Mouse (Mus musculus) hindbrain, embryonic 11.5 days (tissue): ENCODE data around the gene Cldn4. TPM values are rescaled to one million over a fixed set of nuclear protein-coding genes. Genes with fewer than 3 reads are reported as not detected.

Experiments
- ATAC-seq: fragments of 200-750 bp; cut with Nextera tagmentation; 2 replicates; pipeline ENCODE4 v1.8.0; 2017; ENCODE audit warnings: mild to moderate bottlenecking, moderate TSS enrichment, moderate library complexity; ENCODE audit not compliant: low FRiP score
- DNase-seq: peaks from one replicate; pipeline ENCODE4 v3.0.0-alpha.2; 2015; ENCODE audit warnings: low spot score
- H3K27ac ChIP-seq: fragments of 300-500 bp; sonication (generic); 2 replicates; pipeline ENCODE4 v1.5.1; 2014; ENCODE audit warnings: mild to moderate bottlenecking, low read depth, low read length
- H3K27me3 ChIP-seq: fragments of 300-500 bp; sonication (generic); 2 replicates; pipeline ENCODE4 v1.6.1; 2014; ENCODE audit warnings: mild to moderate bottlenecking, low read length, moderate library complexity, mixed read lengths; ENCODE audit not compliant: control insufficient read depth, insufficient read depth
- H3K36me3 ChIP-seq: fragments of 300-500 bp; sonication (generic); 2 replicates; pipeline ENCODE4 v1.6.1; 2014; ENCODE audit warnings: mild to moderate bottlenecking, low read length, moderate library complexity, mixed read lengths; ENCODE audit not compliant: control insufficient read depth, insufficient read depth
- H3K4me1 ChIP-seq: fragments of 300-500 bp; sonication (generic); replicated peaks from 2 replicates; pipeline ENCODE4 v1.6.1; 2014; ENCODE audit warnings: low read length, mixed read lengths; ENCODE audit not compliant: control insufficient read depth, insufficient read depth
- H3K4me2 ChIP-seq: fragments of 300-500 bp; sonication (generic); replicated peaks from 2 replicates; pipeline ENCODE4 v1.6.1; 2014; ENCODE audit warnings: mild to moderate bottlenecking, low read depth, low read length
- H3K4me3 ChIP-seq: fragments of 300-500 bp; sonication (generic); 2 replicates; pipeline ENCODE4 v1.5.1; 2014; ENCODE audit warnings: low read depth, low read length
- H3K9ac ChIP-seq: fragments of 300-500 bp; sonication (generic); 2 replicates; pipeline ENCODE4 v1.6.1; 2014; ENCODE audit warnings: low read depth, low read length
- H3K9me3 ChIP-seq: fragments of 300-500 bp; sonication (generic); 2 replicates; pipeline ENCODE4 v1.6.1; 2016; ENCODE audit warnings: low read length; ENCODE audit not compliant: control insufficient read depth
- WGBS: fragments of 180-500 bp; shearing (Covaris S2); extraction: QIAGEN DNeasy Blood & Tissue Kit; methylation state at CpG from one replicate; pipeline ENCODE4 v1.1.7; 2014; 5-methylcytosine and 5-hydroxymethylcytosine counted together
- polyA plus RNA-seq: library from polyadenylated mRNA; unstranded; fragments of >200 nt; fragmentation: Nextera tagmentation; extraction: Ambion mirVana; gene quantifications from 2 replicates; pipeline ENCODE4 v1.2.1, GENCODE M21; 2014

Cldn4 gene
- polyA plus RNA-seq, 1 experiment from 2014 or later = 10.2 TPM

DNA sequence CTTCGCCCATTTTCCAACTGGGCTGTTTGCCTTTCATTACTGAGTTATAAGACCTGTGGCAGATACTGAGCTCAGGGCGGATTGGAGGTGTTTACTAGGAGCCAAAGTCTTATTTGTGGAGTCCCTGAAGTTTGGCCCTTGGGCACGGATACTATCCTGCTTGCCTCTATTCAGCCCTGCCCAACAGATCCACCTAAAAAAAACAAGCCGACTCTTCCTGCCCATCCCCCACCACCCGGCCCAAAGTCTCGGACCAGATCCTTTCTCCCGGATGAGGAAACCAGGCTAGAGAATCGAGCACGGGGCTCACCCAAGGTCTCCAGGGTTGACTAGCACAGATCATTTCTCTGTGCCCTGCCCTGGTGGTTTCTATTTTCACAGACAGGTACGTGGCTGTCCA, 34.4 kb upstream of the Cldn4 start:
- DNase-seq (no peak), ATAC-seq (no peak)
- no peak overlapping the region for H3K27ac ChIP-seq
- H3K4me3 ChIP-seq = no peak overlapping the region
- H3K4me1 ChIP-seq = peaks cover 1% of the 10 kb centered on the region; the same call in 1 of the 2 replicates
- H3K9me3 ChIP-seq = no peaks in the 10 kb centered on the region
- H3K27me3 ChIP-seq = peaks cover 18% of the 10 kb centered on the region
- no peak overlapping the region for H3K4me2 ChIP-seq
- 69% methylated on average over 10 of the region's 10 CpGs for WGBS
- H3K36me3 ChIP-seq = no peaks in the 10 kb centered on the region
- no peak overlapping the region for H3K9ac ChIP-seq

DNA sequence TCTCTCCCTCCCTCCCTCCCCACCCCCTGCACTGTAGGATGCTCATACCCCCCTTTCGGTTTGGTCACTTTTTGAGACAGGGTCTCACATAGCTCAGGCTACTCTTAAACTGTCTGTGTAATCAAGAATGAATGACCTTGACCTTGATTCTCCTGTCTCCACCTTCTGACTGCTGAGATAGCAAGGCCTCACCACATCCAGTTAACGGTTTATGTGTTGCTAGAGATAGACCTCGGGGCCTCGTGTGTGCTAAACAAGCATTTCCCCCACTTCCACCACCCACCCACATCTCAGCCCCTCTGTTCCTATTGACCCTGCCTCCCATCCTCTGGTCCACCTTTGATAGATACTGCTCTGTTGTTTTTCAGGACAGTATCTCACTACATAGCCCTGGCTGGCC, 31.1 kb upstream of the Cldn4 start:
- DNase-seq = no peak
- H3K9ac ChIP-seq = no peak overlapping the region
- no peak overlapping the region for H3K4me2 ChIP-seq
- no peak for ATAC-seq
- no peaks in the 10 kb centered on the region for H3K4me1 ChIP-seq
- H3K36me3 ChIP-seq = no peaks in the 10 kb centered on the region
- H3K27me3 ChIP-seq = no peaks in the 10 kb centered on the region
- no peak overlapping the region for H3K4me3 ChIP-seq
- WGBS = 85% methylated on average over 4 of the region's 4 CpGs
- H3K9me3 ChIP-seq = no peaks in the 10 kb centered on the region
- H3K27ac ChIP-seq = no peak overlapping the region

DNA sequence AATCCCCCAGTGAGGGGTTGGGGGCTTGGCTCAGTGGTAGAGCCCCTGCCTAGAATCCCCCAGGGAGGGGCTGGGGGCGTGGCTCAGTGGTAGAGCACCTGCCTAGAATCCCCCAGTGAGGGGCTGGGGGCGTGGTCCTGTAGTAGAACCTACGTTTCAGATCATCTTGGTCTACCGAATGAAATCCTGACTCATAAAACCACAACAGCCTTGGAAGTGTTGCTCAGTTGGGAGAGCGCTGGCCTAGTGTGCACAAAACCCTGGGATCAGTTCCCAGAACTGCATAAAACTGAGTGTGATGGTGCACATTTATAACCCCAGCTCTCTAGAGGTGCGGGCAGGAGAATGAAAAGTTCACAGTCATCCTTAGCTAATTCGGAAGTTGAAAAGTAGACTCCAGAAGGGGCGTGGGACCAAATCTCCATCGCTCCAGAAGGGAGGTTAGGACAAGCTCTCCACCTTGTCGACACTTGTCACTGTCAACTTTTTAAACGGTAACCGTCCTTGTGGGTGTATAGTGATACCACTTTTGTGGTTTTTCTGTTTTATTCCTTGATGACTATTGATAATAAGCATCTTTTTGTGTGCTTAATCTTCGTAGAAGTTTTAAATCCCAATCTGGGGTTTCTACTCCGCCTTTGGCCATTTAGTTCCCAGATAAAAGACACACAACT, 30.0 kb upstream of the Cldn4 start:
- no peak overlapping the region for H3K4me3 ChIP-seq
- no peaks in the 10 kb centered on the region for H3K4me1 ChIP-seq
- no peaks in the 10 kb centered on the region for H3K36me3 ChIP-seq
- 89% methylated on average over 14 of the region's 14 CpGs for WGBS
- no peak for DNase-seq
- H3K9ac ChIP-seq = no peak overlapping the region
- H3K27ac ChIP-seq = no peak overlapping the region
- no peak overlapping the region for H3K4me2 ChIP-seq
- H3K27me3 ChIP-seq = no peaks in the 10 kb centered on the region
- ATAC-seq = no peak
- no peaks in the 10 kb centered on the region for H3K9me3 ChIP-seq

DNA sequence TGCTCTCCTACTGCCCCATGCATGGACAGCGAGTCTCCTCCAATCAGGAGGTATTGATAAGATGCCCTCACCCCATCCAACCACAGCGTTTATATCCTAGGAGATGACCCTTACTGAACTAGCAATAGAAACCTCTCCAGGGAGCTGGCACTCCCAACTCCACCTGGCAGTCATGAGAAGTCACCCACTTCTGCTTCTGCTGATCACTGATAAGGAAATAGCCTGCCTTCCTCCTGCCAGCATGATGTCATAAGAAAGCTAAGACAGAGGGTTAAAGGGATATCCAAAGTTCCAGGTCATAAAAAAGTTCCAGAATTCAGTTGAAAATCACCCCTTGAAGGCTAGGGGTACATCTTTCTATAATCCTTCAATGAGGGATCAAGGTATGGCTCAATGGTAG, 29.4 kb upstream of the Cldn4 start:
- no peak overlapping the region for H3K4me2 ChIP-seq
- H3K36me3 ChIP-seq = no peaks in the 10 kb centered on the region
- H3K27ac ChIP-seq = no peak overlapping the region
- no peak overlapping the region for H3K9ac ChIP-seq
- no peaks in the 10 kb centered on the region for H3K9me3 ChIP-seq
- H3K4me1 ChIP-seq = no peaks in the 10 kb centered on the region
- DNase-seq (no peak), ATAC-seq (no peak)
- H3K27me3 ChIP-seq = no peaks in the 10 kb centered on the region
- WGBS = 85% methylated on average over 2 of the region's 2 CpGs
- no peak overlapping the region for H3K4me3 ChIP-seq

DNA sequence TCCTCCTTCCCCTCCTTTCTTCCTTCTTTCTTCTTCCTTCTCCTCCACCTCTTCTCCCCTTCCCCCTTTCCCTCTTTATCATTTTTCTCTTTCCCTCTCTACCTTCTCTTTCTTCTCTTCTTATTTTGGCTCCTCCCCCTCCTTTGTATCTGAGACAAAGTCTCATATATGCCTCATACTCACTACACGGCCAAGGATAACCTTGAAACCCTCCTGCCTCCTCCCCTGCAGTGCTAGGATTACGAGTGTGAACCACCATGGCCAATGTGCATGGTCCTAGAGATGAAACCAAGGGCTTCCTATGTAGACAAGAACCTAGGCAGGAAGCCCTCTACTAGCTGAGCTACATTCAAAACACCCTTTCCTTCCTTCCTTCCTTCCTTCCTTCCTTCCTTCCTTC, 28.2 kb upstream of the Cldn4 start:
- WGBS = 52% methylated on average over 2 of the region's 2 CpGs
- Histone ChIP-seq H3K4me2 (no peak overlapping the region), H3K27me3 (no peaks in the 10 kb centered on the region), H3K9ac (no peak overlapping the region), H3K36me3 (no peaks in the 10 kb centered on the region), H3K27ac (no peak overlapping the region), H3K4me1 (no peaks in the 10 kb centered on the region), H3K9me3 (no peaks in the 10 kb centered on the region), H3K4me3 (no peak overlapping the region)
- ATAC-seq = no peak
- no peak for DNase-seq

DNA sequence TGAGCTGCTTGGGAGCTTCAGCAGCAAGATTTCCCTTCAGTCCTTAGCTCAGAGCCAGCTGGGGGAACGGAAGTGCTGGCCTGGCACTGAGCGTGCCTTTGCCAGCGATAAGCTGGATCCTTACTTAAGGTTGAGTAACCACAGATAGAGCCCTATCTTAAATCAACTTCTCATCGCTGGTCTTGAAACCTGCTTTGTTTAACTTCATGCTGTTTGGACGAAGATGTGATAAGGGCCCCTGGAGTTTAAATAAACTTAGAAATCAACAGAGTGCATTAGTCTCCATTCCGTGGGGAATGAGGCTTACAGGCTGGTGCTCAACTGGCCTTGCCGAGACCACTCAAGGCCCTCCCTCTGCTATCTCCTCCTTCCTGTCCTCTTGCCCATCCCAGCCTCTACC, 27.6 kb upstream of the Cldn4 start:
- H3K4me2 ChIP-seq = no peak overlapping the region
- H3K9ac ChIP-seq = no peak overlapping the region
- H3K4me1 ChIP-seq = no peaks in the 10 kb centered on the region
- no peak for ATAC-seq
- H3K27me3 ChIP-seq = no peaks in the 10 kb centered on the region
- DNase-seq = no peak
- H3K36me3 ChIP-seq = no peaks in the 10 kb centered on the region
- H3K4me3 ChIP-seq = no peak overlapping the region
- H3K27ac ChIP-seq = no peak overlapping the region
- 69% methylated on average over 7 of the region's 7 CpGs for WGBS
- H3K9me3 ChIP-seq = no peaks in the 10 kb centered on the region

DNA sequence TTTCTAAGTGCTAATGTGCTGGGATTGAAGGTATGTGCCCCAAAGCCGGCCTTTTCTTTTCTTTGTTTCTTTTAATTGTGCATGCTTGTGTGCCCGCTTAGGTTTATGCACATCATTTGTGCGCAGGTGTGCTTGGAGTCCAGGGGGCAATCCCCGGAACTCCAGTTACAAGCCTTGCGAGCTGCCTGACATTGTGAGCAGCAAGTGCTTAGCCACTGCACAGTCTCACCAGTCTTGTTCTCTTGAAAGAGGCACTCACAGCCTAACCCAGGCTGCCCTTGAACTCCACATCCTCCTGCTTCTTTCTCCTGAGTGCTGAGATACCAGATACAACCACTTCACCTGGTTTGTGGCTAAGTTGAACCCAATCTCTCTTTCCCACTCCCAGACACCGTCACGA, 26.8 kb upstream of the Cldn4 start:
- Histone ChIP-seq H3K9me3 (no peaks in the 10 kb centered on the region), H3K4me3 (no peak overlapping the region), H3K27ac (no peak overlapping the region), H3K27me3 (no peaks in the 10 kb centered on the region), H3K36me3 (no peaks in the 10 kb centered on the region), H3K4me1 (no peaks in the 10 kb centered on the region), H3K9ac (no peak overlapping the region), H3K4me2 (no peak overlapping the region)
- DNase-seq (no peak), ATAC-seq (no peak)
- 88% methylated on average over 7 of the region's 7 CpGs for WGBS

DNA sequence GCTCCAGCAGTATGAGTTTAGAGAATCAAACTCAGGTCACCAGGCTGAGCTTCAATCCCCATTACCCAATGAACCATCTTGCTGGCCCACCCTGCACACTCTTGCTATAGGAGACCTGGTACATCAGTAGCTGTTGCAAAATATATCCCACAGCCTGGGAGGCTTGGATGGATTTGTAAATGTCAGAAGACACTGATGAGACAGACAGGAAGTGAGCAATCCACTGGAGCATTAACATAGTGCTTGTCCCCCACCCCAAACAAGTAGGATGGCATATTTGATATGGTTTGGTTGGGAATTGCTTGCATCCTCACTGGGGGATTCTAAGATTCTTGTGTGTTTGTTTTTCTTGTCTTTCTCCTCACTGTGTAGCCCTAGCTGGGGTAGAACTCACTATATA, 26.3 kb upstream of the Cldn4 start:
- H3K9me3 ChIP-seq = no peaks in the 10 kb centered on the region
- H3K4me3 ChIP-seq = no peak overlapping the region
- no peak for ATAC-seq
- H3K27ac ChIP-seq = no peak overlapping the region
- H3K27me3 ChIP-seq = no peaks in the 10 kb centered on the region
- H3K4me1 ChIP-seq = no peaks in the 10 kb centered on the region
- H3K36me3 ChIP-seq = no peaks in the 10 kb centered on the region
- no peak overlapping the region for H3K4me2 ChIP-seq
- H3K9ac ChIP-seq = no peak overlapping the region
- no peak for DNase-seq

DNA sequence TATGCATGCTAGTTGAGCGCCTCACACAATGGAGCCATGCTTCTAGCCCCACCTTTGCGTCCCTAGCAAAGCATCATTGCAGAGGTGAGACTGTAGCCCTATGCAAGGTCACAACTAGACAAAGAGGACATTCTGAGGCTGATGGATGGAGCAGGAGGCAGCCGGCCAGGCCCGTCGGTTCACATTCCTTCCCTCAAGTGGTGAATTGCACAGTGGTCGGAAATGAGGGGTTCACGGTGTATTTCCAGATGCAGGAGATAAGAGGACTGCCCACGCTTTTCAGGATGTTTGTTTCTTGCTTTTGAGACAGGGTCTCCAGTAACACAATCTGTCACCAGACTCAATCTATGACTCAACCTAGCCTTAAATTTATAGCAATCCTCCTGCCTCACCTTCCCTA, 23.9 kb upstream of the Cldn4 start:
- DNase-seq (no peak), ATAC-seq (no peak)
- Histone ChIP-seq H3K4me3 (no peak overlapping the region), H3K27me3 (no peaks in the 10 kb centered on the region), H3K36me3 (no peaks in the 10 kb centered on the region), H3K4me1 (peaks cover 2% of the 10 kb centered on the region; the same call in 1 of the 2 replicates), H3K4me2 (no peak overlapping the region), H3K27ac (no peak overlapping the region), H3K9ac (no peak overlapping the region), H3K9me3 (no peaks in the 10 kb centered on the region)
- 74% methylated on average over 8 of the region's 8 CpGs for WGBS
